Mouse (Mus musculus) forebrain, embryonic 10.5 days (tissue): ENCODE measurements around the gene Fbxl7. TPM values are rescaled to one million over a fixed set of nuclear protein-coding genes. Genes with fewer than 3 reads are reported as not detected.

Source experiments
- DNase-seq: peaks from one replicate; pipeline ENCODE4 v3.0.0-alpha.2; 2017; ENCODE audit warnings: low spot score; ENCODE audit errors: extremely low spot score
- H3K27ac ChIP-seq: fragments of 300-500 bp; sonication (generic); 2 replicates; pipeline ENCODE4 v1.5.1; 2016; ENCODE audit warnings: mild to moderate bottlenecking
- H3K27me3 ChIP-seq: fragments of 300-500 bp; sonication (generic); 2 replicates; pipeline ENCODE4 v1.6.1; 2016; ENCODE audit warnings: mild to moderate bottlenecking; ENCODE audit not compliant: poor library complexity, severe bottlenecking
- H3K36me3 ChIP-seq: fragments of 300-500 bp; sonication (generic); replicated peaks from 2 replicates; pipeline ENCODE4 v1.6.1; 2016; ENCODE audit warnings: mild to moderate bottlenecking, moderate library complexity
- H3K4me1 ChIP-seq: fragments of 300-500 bp; sonication (generic); 2 replicates; pipeline ENCODE4 v1.6.1; 2016
- H3K4me3 ChIP-seq: fragments of 300-500 bp; sonication (generic); 2 replicates; pipeline ENCODE4 v1.5.1; 2016; ENCODE audit warnings: mild to moderate bottlenecking, moderate library complexity
- H3K9me3 ChIP-seq: fragments of 300-500 bp; sonication (generic); 2 replicates; pipeline ENCODE4 v1.6.1; 2016; ENCODE audit warnings: mild to moderate bottlenecking, moderate library complexity
- WGBS: fragments of 180-500 bp; shearing (Covaris S2); methylation state at CpG from one replicate; pipeline ENCODE4 v1.1.7; 2016; 5-methylcytosine and 5-hydroxymethylcytosine counted together
- polyA plus RNA-seq: library from polyadenylated mRNA; unstranded; fragments of >200 nt; fragmentation: Nextera tagmentation; extraction: Ambion mirVana; gene quantifications from 2 replicates; pipeline ENCODE4 v1.2.1, GENCODE M21; 2016

The Fbxl7 gene
- polyA plus RNA-seq, 1 experiment from 2014 or later, result 8.2 TPM

GRCm38 (mm10) chr15:26716181-26716580 is 179.2 kb downstream of the Fbxl7 start:
- Histone ChIP-seq H3K4me1 (peaks cover 11% of the 10 kb centered on the region), H3K4me3 (no peak overlapping the region), H3K27ac (no peak overlapping the region), H3K9me3 (no peaks in the 10 kb centered on the region), H3K36me3 (no peaks in the 10 kb centered on the region), H3K27me3 (no peaks in the 10 kb centered on the region)
- whole genome bisulfite sequencing, result 94% methylated on average over 2 of the region's 2 CpGs
- no peak for DNase-seq

- whole genome bisulfite sequencing, result 88% methylated on average over 5 of the region's 5 CpGs
- H3K27ac ChIP-seq, result no peak overlapping the region
- peaks cover 11% of the 10 kb centered on the region for H3K4me1 ChIP-seq
- no peaks in the 10 kb centered on the region for H3K9me3 ChIP-seq
- no peaks in the 10 kb centered on the region for H3K27me3 ChIP-seq
- no peak overlapping the region for H3K4me3 ChIP-seq
- DNase-seq, result no peak
- H3K36me3 ChIP-seq, result no peaks in the 10 kb centered on the region
Observed at GRCm38 (mm10) chr15:26715635-26716034, 179.7 kb downstream of the Fbxl7 start.

GRCm38 (mm10) chr15:26712271-26712670 is 183.1 kb downstream of the Fbxl7 start:
- H3K9me3 ChIP-seq, result no peaks in the 10 kb centered on the region
- H3K4me1 ChIP-seq, result no peaks in the 10 kb centered on the region
- no peak overlapping the region for H3K27ac ChIP-seq
- no peaks in the 10 kb centered on the region for H3K36me3 ChIP-seq
- no peak for DNase-seq
- H3K4me3 ChIP-seq, result no peak overlapping the region
- H3K27me3 ChIP-seq, result no peaks in the 10 kb centered on the region
- 81% methylated on average over 7 of the region's 7 CpGs for WGBS

- no peak for DNase-seq
- H3K27me3 ChIP-seq, result no peaks in the 10 kb centered on the region
- H3K27ac ChIP-seq, result no peak overlapping the region
- no peaks in the 10 kb centered on the region for H3K9me3 ChIP-seq
- WGBS, result 84% methylated on average over 2 of the region's 2 CpGs
- no peaks in the 10 kb centered on the region for H3K36me3 ChIP-seq
- H3K4me3 ChIP-seq, result no peak overlapping the region
- no peaks in the 10 kb centered on the region for H3K4me1 ChIP-seq
Observed at GRCm38 (mm10) chr15:26704966-26705365, 190.4 kb downstream of the Fbxl7 start.

- 89% methylated on average over 6 of the region's 6 CpGs for WGBS
- Histone ChIP-seq H3K27me3 (no peaks in the 10 kb centered on the region), H3K9me3 (no peaks in the 10 kb centered on the region), H3K36me3 (no peaks in the 10 kb centered on the region), H3K4me1 (no peaks in the 10 kb centered on the region), H3K27ac (no peak overlapping the region), H3K4me3 (no peak overlapping the region)
- DNase-seq, result no peak
Observed at GRCm38 (mm10) chr15:26703156-26703840, 192.1 kb downstream of the Fbxl7 start.

GRCm38 (mm10) chr15:26701949-26702675 is 193.3 kb downstream of the Fbxl7 start:
- H3K36me3 ChIP-seq, result no peaks in the 10 kb centered on the region
- H3K27ac ChIP-seq, result no peak overlapping the region
- H3K9me3 ChIP-seq, result no peaks in the 10 kb centered on the region
- no peaks in the 10 kb centered on the region for H3K27me3 ChIP-seq
- H3K4me1 ChIP-seq, result no peaks in the 10 kb centered on the region
- WGBS, result 83% methylated on average over 5 of the region's 5 CpGs
- DNase-seq, result no peak
- H3K4me3 ChIP-seq, result no peak overlapping the region

- Histone ChIP-seq H3K4me1 (peaks cover 7% of the 10 kb centered on the region; the same call in 1 of the 2 replicates), H3K27ac (no peak overlapping the region), H3K36me3 (no peaks in the 10 kb centered on the region), H3K9me3 (no peaks in the 10 kb centered on the region), H3K4me3 (no peak overlapping the region), H3K27me3 (no peaks in the 10 kb centered on the region)
- WGBS, result 87% methylated on average over 3 of the region's 3 CpGs
- no peak for DNase-seq
Observed at GRCm38 (mm10) chr15:26693075-26693474, 202.3 kb downstream of the Fbxl7 start.

GRCm38 (mm10) chr15:26688472-26689104 is 206.8 kb downstream of the Fbxl7 start:
- no peak overlapping the region for H3K27ac ChIP-seq
- DNase-seq, result no peak
- H3K27me3 ChIP-seq, result no peaks in the 10 kb centered on the region
- no peaks in the 10 kb centered on the region for H3K36me3 ChIP-seq
- 84% methylated on average over 10 of the region's 10 CpGs for WGBS
- peaks cover 11% of the 10 kb centered on the region; the same call in 1 of the 2 replicates for H3K4me1 ChIP-seq
- no peaks in the 10 kb centered on the region for H3K9me3 ChIP-seq
- no peak overlapping the region for H3K4me3 ChIP-seq

GRCm38 (mm10) chr15:26687729-26688128 is 207.7 kb downstream of the Fbxl7 start:
- DNase-seq, result no peak
- H3K4me1 ChIP-seq, result peaks cover 11% of the 10 kb centered on the region; the same call in 1 of the 2 replicates
- no peak overlapping the region for H3K27ac ChIP-seq
- no peak overlapping the region for H3K4me3 ChIP-seq
- no peaks in the 10 kb centered on the region for H3K27me3 ChIP-seq
- H3K9me3 ChIP-seq, result no peaks in the 10 kb centered on the region
- H3K36me3 ChIP-seq, result no peaks in the 10 kb centered on the region
- WGBS, result 85% methylated on average over 7 of the region's 7 CpGs

GRCm38 (mm10) chr15:26682279-26682678 is 213.1 kb downstream of the Fbxl7 start:
- Histone ChIP-seq H3K9me3 (no peaks in the 10 kb centered on the region), H3K4me3 (no peak overlapping the region), H3K27ac (no peak overlapping the region), H3K27me3 (no peaks in the 10 kb centered on the region), H3K36me3 (no peaks in the 10 kb centered on the region), H3K4me1 (no peaks in the 10 kb centered on the region)
- DNase-seq, result no peak
- WGBS, result 95% methylated on average over 9 of the region's 9 CpGs

GRCm38 (mm10) chr15:26673239-26673859 is 222.0 kb downstream of the Fbxl7 start:
- Histone ChIP-seq H3K27me3 (no peaks in the 10 kb centered on the region), H3K4me3 (no peak overlapping the region), H3K9me3 (no peaks in the 10 kb centered on the region), H3K27ac (no peak overlapping the region), H3K36me3 (no peaks in the 10 kb centered on the region), H3K4me1 (no peaks in the 10 kb centered on the region)
- no peak for DNase-seq
- 92% methylated on average over 5 of the region's 5 CpGs for WGBS

GRCm38 (mm10) chr15:26654988-26655387 is 240.4 kb downstream of the Fbxl7 start:
- Histone ChIP-seq H3K27me3 (no peaks in the 10 kb centered on the region), H3K36me3 (no peaks in the 10 kb centered on the region), H3K9me3 (no peaks in the 10 kb centered on the region), H3K4me1 (peaks cover 4% of the 10 kb centered on the region; the same call in 1 of the 2 replicates), H3K27ac (no peak overlapping the region), H3K4me3 (no peak overlapping the region)
- 82% methylated on average over 8 of the region's 8 CpGs for WGBS
- no peak for DNase-seq
